Mouse (Mus musculus): ENCODE results near the gene Zfyve27. TPM values are rescaled to one million over a fixed set of nuclear protein-coding genes. Genes with fewer than 3 reads are reported as not detected.

Zfyve27 gene
- total RNA-seq, 2 experiments from 2014 or later, result 11.9 to 14.4 TPM

GRCm38 (mm10) chr19:42139724-42140517 is 23.8 kb upstream of the Zfyve27 start:
- intact Hi-C loops (cut with DNase I; ENCODE audit: low total_unique reads), result no loop called here
- DNase-seq, result no peak

DNA sequence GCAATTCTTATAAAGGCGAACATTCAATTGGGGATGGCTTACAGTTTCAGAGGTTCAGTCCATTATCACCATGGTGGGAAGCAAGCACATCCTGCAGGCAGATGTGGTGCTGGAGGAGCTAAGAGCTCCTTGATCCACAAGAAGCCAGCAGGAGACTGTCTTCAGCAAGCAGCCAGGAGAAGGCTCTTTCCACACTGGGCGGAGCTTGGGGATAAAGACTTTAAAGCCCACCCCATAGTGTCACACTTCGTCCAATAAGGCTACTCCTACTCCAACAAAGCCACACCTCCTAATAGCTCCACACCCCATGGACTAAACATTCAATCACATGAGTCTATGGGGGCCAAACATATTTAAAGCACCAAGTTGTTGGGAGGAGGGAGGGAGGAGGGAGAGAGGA is 21.8 kb upstream of the Zfyve27 start:
- no peak for DNase-seq

GRCm38 (mm10) chr19:42142757-42143156 is 21.0 kb upstream of the Zfyve27 start:
- intact Hi-C loops (cut with DNase I; ENCODE audit: low total_unique reads), result no loop called here

More for the DNA sequence above, 21.8 kb upstream of the Zfyve27 start:
- intact Hi-C loops (cut with DNase I; ENCODE audit: low total_unique reads), result no loop called here

DNA sequence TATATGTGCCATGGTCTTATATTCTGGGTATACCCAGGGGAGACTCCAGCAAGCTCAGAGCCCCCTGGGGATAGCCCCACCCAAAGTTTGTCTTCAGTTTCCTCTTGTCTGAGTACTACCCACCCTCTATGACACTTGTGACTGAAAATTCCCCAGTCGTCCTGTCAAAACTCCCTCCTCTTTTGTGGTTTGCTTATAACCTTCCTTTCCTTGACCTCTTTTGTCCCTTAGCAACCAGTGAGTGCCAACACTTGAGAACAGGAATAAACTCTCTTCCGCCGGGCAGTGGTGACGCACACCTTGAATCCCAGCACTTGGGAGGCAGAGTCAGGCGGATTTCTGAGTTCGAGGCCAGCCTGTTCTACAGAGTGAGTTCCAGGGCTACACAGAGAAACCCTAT is 19.7 kb upstream of the Zfyve27 start:
- intact Hi-C loops (cut with DNase I; ENCODE audit: low total_unique reads), result no loop called here
- no peak for DNase-seq

More at GRCm38 (mm10) chr19:42142757-42143156, 21.0 kb upstream of the Zfyve27 start:
- DNase-seq, result no peak

- peak; percentile 88 for DNase-seq
- intact Hi-C loops (cut with DNase I; ENCODE audit: low total_unique reads), result no loop called here
Observed at GRCm38 (mm10) chr19:42144541-42145167, 19.1 kb upstream of the Zfyve27 start.

DNA sequence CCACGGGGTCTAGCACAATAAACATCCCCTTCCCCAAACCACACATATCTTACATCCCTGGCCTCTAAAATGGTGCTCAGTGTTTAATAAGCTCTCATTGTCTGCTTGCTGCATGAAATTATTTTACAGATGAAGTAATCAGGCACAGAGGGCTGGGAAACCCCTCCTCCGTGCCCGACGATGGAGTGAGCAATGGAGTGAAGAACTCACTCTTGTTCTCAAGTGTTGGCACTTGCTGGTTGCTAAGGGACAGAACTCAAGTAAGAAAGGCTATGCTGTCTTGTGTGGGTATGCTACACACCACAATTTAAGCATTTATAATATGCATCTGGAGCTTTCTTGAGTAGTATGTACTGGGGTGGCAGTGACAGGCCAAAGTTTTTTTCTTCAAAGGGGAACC is 18.5 kb upstream of the Zfyve27 start:
- intact Hi-C loops (cut with DNase I; ENCODE audit: low total_unique reads), result no loop called here

GRCm38 (mm10) chr19:42145731-42146130 is 18.0 kb upstream of the Zfyve27 start:
- intact Hi-C loops (cut with DNase I; ENCODE audit: low total_unique reads), result no loop called here
- no peak for DNase-seq

More for the DNA sequence above, 18.5 kb upstream of the Zfyve27 start:
- DNase-seq, result no peak

DNA sequence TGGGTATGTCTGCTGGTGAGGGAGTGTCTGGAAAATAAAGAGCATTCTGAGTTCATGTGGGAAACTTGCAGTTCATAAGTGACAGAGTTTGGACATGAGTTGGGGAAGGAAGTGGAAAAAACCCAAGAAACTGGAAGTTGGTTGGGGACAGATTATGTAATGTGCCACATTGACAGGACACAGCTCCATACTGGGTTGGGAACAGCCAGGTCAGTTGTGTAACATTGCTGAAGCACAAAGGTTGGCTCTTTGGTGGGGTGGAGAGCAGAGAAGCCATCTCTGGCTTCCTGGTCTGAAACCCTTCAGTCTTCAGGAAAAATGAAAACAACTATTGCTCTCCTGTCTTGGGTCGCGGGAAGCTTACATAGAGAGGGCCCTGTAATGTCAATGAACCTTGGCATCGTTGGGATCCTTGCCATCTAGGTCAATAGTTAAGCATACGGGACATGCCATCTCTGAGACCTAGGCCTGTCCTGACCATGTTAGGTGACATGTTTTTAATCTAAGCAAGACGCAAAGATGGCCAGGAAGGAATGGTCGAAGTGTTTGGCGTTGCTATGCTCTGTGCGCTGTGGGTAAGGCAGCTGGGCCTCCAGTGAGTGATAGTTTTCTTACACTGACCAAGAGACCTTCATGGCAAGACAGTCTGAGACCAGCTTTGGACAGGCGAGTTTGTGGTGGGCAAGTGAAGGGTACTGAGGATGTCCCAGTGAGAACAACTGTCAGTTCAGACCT is 17.3 kb upstream of the Zfyve27 start:
- intact Hi-C loops (cut with DNase I; ENCODE audit: low total_unique reads), result no loop called here
- DNase-seq, result no peak

DNA sequence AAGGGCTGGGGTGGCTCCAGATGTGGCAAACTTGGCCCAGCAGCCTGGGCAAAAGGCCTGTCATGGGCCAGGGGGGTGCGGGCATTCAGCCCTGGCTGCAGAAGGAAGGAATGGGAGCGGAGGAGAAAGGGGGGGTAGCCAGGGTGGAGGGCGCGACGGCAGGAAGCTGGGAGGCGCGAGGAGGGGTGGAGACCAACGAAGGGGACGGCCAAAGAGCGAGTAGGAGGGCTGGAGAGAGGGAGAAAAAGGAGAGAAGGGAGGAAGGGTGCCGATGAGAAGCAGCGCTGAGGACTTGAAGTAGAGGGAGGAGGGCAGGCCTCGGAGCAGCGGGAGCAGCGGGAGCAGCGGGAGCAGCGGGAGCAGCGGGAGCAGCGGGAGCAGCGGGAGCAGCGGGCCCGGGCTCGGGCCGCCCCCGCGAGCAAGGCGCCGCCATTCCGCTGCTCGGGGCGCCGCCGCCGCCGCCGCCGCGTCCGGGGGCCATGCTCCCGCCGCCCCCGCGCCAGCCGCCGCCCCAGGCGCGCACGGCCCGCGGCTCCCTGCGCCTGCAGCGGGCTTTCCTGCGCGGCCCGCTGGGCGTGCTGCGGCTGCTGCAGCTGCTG is 16.5 kb upstream of the Zfyve27 start, which contains the start of gene Marveld1:
Gene Marveld1 (plus strand): TSS at position 231 of the 599 bp plus-strand sequence.
- intact Hi-C loops (cut with DNase I; ENCODE audit: low total_unique reads), result no loop called here
- peak; percentile 86 for DNase-seq

DNA sequence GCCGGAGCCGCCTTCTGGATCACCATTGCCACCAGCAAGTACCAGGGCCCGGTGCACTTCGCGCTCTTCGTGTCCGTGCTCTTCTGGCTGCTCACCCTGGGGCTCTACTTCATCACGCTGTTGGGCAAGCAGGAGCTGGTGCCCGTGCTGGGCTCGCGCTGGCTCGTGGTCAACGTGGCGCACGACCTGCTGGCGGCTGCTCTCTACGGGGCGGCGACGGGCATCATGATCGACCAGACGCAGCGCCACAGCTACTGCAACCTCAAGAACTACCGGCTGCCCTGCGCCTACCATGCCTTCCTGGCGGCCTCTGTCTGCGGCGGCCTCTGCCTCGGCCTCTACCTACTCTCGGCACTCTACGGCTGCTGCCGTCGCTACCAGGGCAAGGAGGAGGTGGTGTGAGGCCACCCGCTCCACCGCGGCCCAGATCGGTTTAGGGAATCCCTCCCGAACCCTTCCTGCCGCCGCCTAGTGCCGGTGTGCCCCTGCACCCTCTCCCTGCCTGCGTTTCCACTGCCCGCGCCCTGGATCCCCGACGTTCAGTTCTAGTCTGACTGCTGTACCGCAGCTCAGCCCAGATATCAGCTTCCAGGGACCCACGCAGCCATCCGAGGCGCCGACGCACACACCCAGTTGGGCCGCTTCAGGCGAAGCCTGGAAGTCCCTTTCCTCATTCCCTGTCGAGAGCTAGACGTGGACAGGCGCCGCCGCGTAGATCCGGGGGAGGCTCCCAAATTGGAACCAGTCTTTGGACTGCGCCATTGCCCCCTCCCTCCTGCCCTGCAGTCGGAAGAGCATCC is 15.8 kb upstream of the Zfyve27 start:
- DNase-seq, result peak; percentile 76
- intact Hi-C loops (cut with DNase I; ENCODE audit: low total_unique reads), result no loop called here

GRCm38 (mm10) chr19:42148569-42148860 is 15.2 kb upstream of the Zfyve27 start:
- intact Hi-C loops (cut with DNase I; ENCODE audit: low total_unique reads), result no loop called here
- no peak for DNase-seq

- intact Hi-C loops (cut with DNase I; ENCODE audit: low total_unique reads), result loop anchor here (10.0 kb wide), 1 partner anchor 57 kb away; the partner anchor contains the start of gene Pi4k2a
- peak; percentile 84 for DNase-seq
Observed at GRCm38 (mm10) chr19:42151990-42152389, 11.8 kb upstream of the Zfyve27 start.

GRCm38 (mm10) chr19:42157493-42158237 is 6.1 kb upstream of the Zfyve27 start:
- intact Hi-C loops (cut with DNase I; ENCODE audit: low total_unique reads), result loop anchor here (10.0 kb wide), 1 partner anchor 63 kb away; the partner anchor contains the start of gene Pi4k2a
- DNase-seq, result no peak

DNA sequence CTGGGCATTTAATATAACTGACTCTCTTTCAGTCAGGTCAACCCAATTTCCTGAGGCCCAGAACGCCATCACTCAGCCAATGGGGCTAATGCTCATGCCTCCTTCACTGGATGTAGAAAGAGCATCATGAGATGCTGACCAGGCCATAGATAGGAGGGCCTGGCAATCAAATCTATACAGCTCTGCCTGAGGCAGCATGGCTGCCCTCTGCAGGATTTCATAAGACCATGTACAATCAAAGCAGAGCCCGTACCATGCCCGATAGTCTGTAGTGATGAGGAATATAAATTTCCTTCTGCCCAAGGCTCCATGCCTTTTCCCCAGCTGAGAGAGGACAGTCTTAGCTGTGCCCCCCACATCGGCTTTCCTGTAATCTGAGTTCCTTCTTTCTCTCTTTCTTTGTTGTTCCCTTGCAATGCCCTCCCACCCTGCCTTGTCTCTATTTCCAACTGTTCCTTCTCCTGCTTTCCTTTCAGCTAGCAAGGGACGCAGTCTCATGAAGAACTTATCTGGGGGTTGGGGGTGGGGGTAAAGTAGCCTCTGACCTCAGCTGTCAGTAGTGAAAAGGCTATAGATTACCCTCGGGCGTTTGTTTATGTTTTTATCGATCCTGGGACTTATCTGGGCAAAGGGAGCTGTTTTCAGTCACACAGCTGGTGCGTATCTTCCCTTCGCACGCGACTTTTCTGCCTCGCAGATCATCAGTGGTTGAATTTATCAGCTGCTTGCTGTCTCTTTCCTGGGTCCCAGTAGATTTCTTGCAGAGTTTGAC is 5.3 kb upstream of the Zfyve27 start:
- intact Hi-C loops (cut with DNase I; ENCODE audit: low total_unique reads), result loop anchor here (10.0 kb wide), 1 partner anchor 64 kb away; the partner anchor contains the start of gene Pi4k2a
- DNase-seq, result no peak

DNA sequence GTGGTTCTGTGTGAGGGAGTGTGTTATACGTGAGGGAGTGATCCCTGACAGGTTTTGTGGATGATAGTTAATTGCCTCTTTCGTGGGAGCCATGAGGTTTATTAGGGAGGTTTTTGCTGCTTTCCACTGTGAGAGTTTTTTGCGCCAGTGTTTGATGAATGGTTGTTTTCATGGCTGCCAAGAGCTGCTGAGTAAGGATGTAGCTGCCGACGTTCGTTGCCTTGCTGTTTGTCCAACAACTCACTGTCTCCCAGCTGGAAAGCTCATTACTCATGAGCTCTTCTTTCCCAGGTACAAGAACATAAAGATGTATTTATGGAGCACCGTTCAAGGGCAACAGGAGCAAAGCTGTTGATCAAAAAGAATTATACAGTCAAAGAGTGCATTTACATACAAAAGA is 437 bp downstream of the Zfyve27 start:
- DNase-seq, result no peak

GRCm38 (mm10) chr19:42166130-42166529 is 2.4 kb downstream of the Zfyve27 start:
- peak; percentile 86 for DNase-seq
- intact Hi-C loops (cut with DNase I; ENCODE audit: low total_unique reads), result loop anchor here (10.0 kb wide), 1 partner anchor 131 kb away; the partner anchor contains the start of gene Ankrd2

More for the DNA sequence above, 437 bp downstream of the Zfyve27 start:
- intact Hi-C loops (cut with DNase I; ENCODE audit: low total_unique reads), result loop anchor here (10.0 kb wide), 1 partner anchor 129 kb away; the partner anchor contains the start of gene Ankrd2

DNA sequence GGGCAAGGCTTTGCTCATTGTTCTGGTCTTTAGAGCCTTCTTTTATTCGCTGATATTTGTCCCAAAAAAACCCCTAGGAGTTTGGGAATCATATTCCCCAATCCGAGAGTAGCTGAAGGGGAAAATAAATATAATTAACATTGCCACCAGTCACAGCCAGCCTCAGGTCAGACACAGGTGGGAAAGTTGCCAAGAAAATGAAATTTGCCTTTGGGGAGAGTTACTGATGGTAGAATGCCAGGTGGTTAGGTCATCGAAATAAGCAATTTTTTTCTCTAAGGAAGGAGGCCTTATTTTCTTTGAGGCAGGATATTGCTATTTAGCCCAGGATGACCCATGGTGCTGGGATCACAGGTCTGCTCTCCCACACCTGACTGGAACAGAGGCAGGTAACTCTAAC is 3.0 kb downstream of the Zfyve27 start:
- DNase-seq, result no peak
- intact Hi-C loops (cut with DNase I; ENCODE audit: low total_unique reads), result loop anchor here (10.0 kb wide), 1 partner anchor 132 kb away; the partner anchor contains the start of gene Ankrd2
